Mouse (Mus musculus): ENCODE results near the gene Tll1. TPM values are rescaled to one million over a fixed set of nuclear protein-coding genes. Genes with fewer than 3 reads are reported as not detected.
A peak's percentile ranks its signal among the peaks of the same experiment; 100 is the strongest.

Tll1 gene
- total RNA-seq (2021): under 1 TPM; 0.43 to 0.70 TPM
- long read RNA-seq, experiment 1, partial matches to known transcripts: 1 of 1 reads
- long read RNA-seq, experiment 1, other reads (novel, unspliced or antisense): 0 of 1 reads
- long read RNA-seq, experiment 2: 0 reads

GRCm38 (mm10) chr8:64206024-64206385, at the start of gene Tll1:
TSS of gene Tll1 (minus strand) at chr8:64206271.
- H3K27ac ChIP-seq: peak within 1 kb of the TSS; percentile 76
- TF ChIP-seq CTCF (IDR thresholded peaks at IDR 0.05): no peak
- intact Hi-C loops (cut with DNase I): no loop called here
- peak within 1 kb of the TSS; percentile 71 for H3K4me3 ChIP-seq
- peak; percentile 13 for DNase-seq

GRCm38 (mm10) chr8:64238645-64239044, 32.6 kb upstream of the Tll1 start:
- DNase-seq: no peak
- intact Hi-C loops (cut with DNase I): no loop called here
- H3K4me3 ChIP-seq: no peak overlapping the region
- H3K27ac ChIP-seq: no peak overlapping the region
- TF ChIP-seq CTCF (IDR thresholded peaks at IDR 0.05): no peak

- TF ChIP-seq CTCF (IDR thresholded peaks at IDR 0.05): no peak
- H3K27ac ChIP-seq: no peak overlapping the region
- no peak for DNase-seq
- no peak overlapping the region for H3K4me3 ChIP-seq
- intact Hi-C loops (cut with DNase I): no loop called here
Observed at GRCm38 (mm10) chr8:64221600-64221999, 15.5 kb upstream of the Tll1 start.

- no peak overlapping the region for H3K4me3 ChIP-seq
- intact Hi-C loops (cut with DNase I): no loop called here
- H3K27ac ChIP-seq: no peak overlapping the region
- TF ChIP-seq CTCF (IDR thresholded peaks at IDR 0.05): no peak
- no peak for DNase-seq
Observed at GRCm38 (mm10) chr8:64217644-64218043, 11.6 kb upstream of the Tll1 start.

- intact Hi-C loops (cut with DNase I): no loop called here
- no peak for TF ChIP-seq CTCF (IDR thresholded peaks at IDR 0.05)
Observed at GRCm38 (mm10) chr8:64216252-64216651, 10.2 kb upstream of the Tll1 start.

GRCm38 (mm10) chr8:64215374-64215773, 9.3 kb upstream of the Tll1 start:
- no peak for TF ChIP-seq CTCF (IDR thresholded peaks at IDR 0.05)
- DNase-seq: no peak
- intact Hi-C loops (cut with DNase I): no loop called here
- H3K4me3 ChIP-seq: no peak overlapping the region
- H3K27ac ChIP-seq: no peak overlapping the region

More at GRCm38 (mm10) chr8:64216252-64216651, 10.2 kb upstream of the Tll1 start:
- Histone ChIP-seq H3K27ac (no peak overlapping the region), H3K4me3 (no peak overlapping the region)
- DNase-seq: no peak

- DNase-seq: no peak
- H3K4me3 ChIP-seq: no peak overlapping the region
- intact Hi-C loops (cut with DNase I): no loop called here
- no peak overlapping the region for H3K27ac ChIP-seq
- TF ChIP-seq CTCF (IDR thresholded peaks at IDR 0.05): no peak
Observed at GRCm38 (mm10) chr8:64214906-64215305, 8.8 kb upstream of the Tll1 start.

GRCm38 (mm10) chr8:64206411-64206861, 365 bp upstream of the Tll1 start:
- peak; percentile 28 for TF ChIP-seq CTCF (IDR thresholded peaks at IDR 0.05)
- Histone ChIP-seq H3K4me3 (peak overlapping the region; percentile 71), H3K27ac (peak overlapping the region; percentile 76)
- intact Hi-C loops (cut with DNase I): no loop called here
- peak; percentile 39 for DNase-seq

GRCm38 (mm10) chr8:64205321-64206023, 599 bp downstream of the Tll1 start:
- DNase-seq: peak; percentile 60
- intact Hi-C loops (cut with DNase I): no loop called here
- peak overlapping the region; percentile 71 for H3K4me3 ChIP-seq
- no peak for TF ChIP-seq CTCF (IDR thresholded peaks at IDR 0.05)
- peak overlapping the region; percentile 76 for H3K27ac ChIP-seq

GRCm38 (mm10) chr8:64204801-64205311, 1.2 kb downstream of the Tll1 start:
- Histone ChIP-seq H3K27ac (peak overlapping the region; percentile 76), H3K4me3 (peak overlapping the region; percentile 71)
- peak; percentile 21 for DNase-seq
- TF ChIP-seq CTCF (IDR thresholded peaks at IDR 0.05): no peak
- intact Hi-C loops (cut with DNase I): no loop called here

GRCm38 (mm10) chr8:64204167-64204566, 1.9 kb downstream of the Tll1 start:
- peak overlapping the region; percentile 76 for H3K27ac ChIP-seq
- peak overlapping the region; percentile 71 for H3K4me3 ChIP-seq
- peak; percentile 78 for DNase-seq
- intact Hi-C loops (cut with DNase I): no loop called here
- TF ChIP-seq CTCF (IDR thresholded peaks at IDR 0.05): peak; percentile 48

GRCm38 (mm10) chr8:64198326-64198725, 7.7 kb downstream of the Tll1 start:
- no peak overlapping the region for H3K4me3 ChIP-seq
- TF ChIP-seq CTCF (IDR thresholded peaks at IDR 0.05): no peak
- intact Hi-C loops (cut with DNase I): no loop called here
- H3K27ac ChIP-seq: no peak overlapping the region
- DNase-seq: no peak

- H3K27ac ChIP-seq: no peak overlapping the region
- TF ChIP-seq CTCF (IDR thresholded peaks at IDR 0.05): no peak
- H3K4me3 ChIP-seq: no peak overlapping the region
- no peak for DNase-seq
- intact Hi-C loops (cut with DNase I): no loop called here
Observed at GRCm38 (mm10) chr8:64193421-64193820, 12.7 kb downstream of the Tll1 start.
